Mouse (Mus musculus) c-Kit-positive CD71-negative TER-119-negative erythroid progenitor cells, embryonic 14.5 days (primary cell): ENCODE results near the gene Lin28b.
"Not testable (repeated sequence)": the region's sequence is repeated elsewhere in the genome, so short reads cannot be mapped to it uniquely, and the experiment has no call there.

Experiments
- DNase-seq: peaks from one replicate; pipeline ENCODE4 v3.0.0-alpha.2; 2013; ENCODE audit warnings: low read depth

Lin28b gene

GRCm38 (mm10) chr10:45411741-45412140, 74.5 kb downstream of the Lin28b start:
- DNase-seq = no peak

GRCm38 (mm10) chr10:45410624-45411341, 75.4 kb downstream of the Lin28b start:
- no peak for DNase-seq

- DNase-seq = no peak
These were observed 86.4 kb downstream of the Lin28b start for GRCm38 (mm10) chr10:45399702-45400243.

GRCm38 (mm10) chr10:45398211-45398610, 88.0 kb downstream of the Lin28b start:
- no peak for DNase-seq

- no peak for DNase-seq
These were observed 103.6 kb downstream of the Lin28b start for GRCm38 (mm10) chr10:45382637-45382958.

GRCm38 (mm10) chr10:45381937-45382636, 104.1 kb downstream of the Lin28b start:
- DNase-seq = no peak

- DNase-seq = no peak
These were observed 107.9 kb downstream of the Lin28b start for GRCm38 (mm10) chr10:45378269-45378668.

- DNase-seq = peak; percentile 51
These were observed 113.1 kb downstream of the Lin28b start for GRCm38 (mm10) chr10:45372994-45373692.

GRCm38 (mm10) chr10:45370545-45370944, 115.7 kb downstream of the Lin28b start:
- DNase-seq = no peak

GRCm38 (mm10) chr10:45369639-45370038, 116.6 kb downstream of the Lin28b start:
- DNase-seq = no peak

GRCm38 (mm10) chr10:45366987-45367705, 119.0 kb downstream of the Lin28b start:
- no peak for DNase-seq

GRCm38 (mm10) chr10:45363396-45363795, 122.8 kb downstream of the Lin28b start:
- DNase-seq = no peak

- no peak for DNase-seq
These were observed 130.1 kb downstream of the Lin28b start for GRCm38 (mm10) chr10:45356091-45356490.

- not testable (repeated sequence) for DNase-seq
These were observed 138.1 kb downstream of the Lin28b start for GRCm38 (mm10) chr10:45348143-45348542.

GRCm38 (mm10) chr10:45345217-45345616, 141.0 kb downstream of the Lin28b start:
- DNase-seq = no peak

GRCm38 (mm10) chr10:45344381-45344780, 141.8 kb downstream of the Lin28b start:
- DNase-seq = no peak

GRCm38 (mm10) chr10:45339106-45339505, 147.1 kb downstream of the Lin28b start:
- no peak for DNase-seq

GRCm38 (mm10) chr10:45335434-45336422, 150.5 kb downstream of the Lin28b start, which contains the start of gene Bves:
Gene Bves, plus strand, starts transcription at chr10:45335772.
- no peak for DNase-seq

- DNase-seq = no peak
These were observed 151.3 kb downstream of the Lin28b start for GRCm38 (mm10) chr10:45334925-45335324.

- no peak for DNase-seq
These were observed 157.8 kb downstream of the Lin28b start for GRCm38 (mm10) chr10:45328196-45329000.
